Comparison of ENCODE assay signal across 8 mouse cellular contexts in genomic region chr19:29521637-29522435, GRCm38 (mm10). TPM values are rescaled to one million over a fixed set of nuclear protein-coding genes. Genes with fewer than 3 reads are reported as not detected.
A peak's percentile ranks its signal among the peaks of the same experiment; 100 is the strongest.
DNase-seq lines count a peak whose midpoint lies in the region; ATAC-seq and TF ChIP-seq lines count a peak whose summit lies in the region.

Gene Ric1 (plus strand): TSS chr19:29522282.

- H3K4me2 ChIP-seq in embryonic facial prominence, embryonic 15.5 days (replicated peaks), result peak within 1 kb of the TSS; percentile 53
- H3K4me2 ChIP-seq in limb, embryonic 14.5 days (replicated peaks; ENCODE audit: low read depth, low read length, severe bottlenecking), result peak within 1 kb of the TSS; percentile 79
- H3K4me2 ChIP-seq in midbrain, embryonic 16.5 days (ENCODE audit: low read length), result peak within 1 kb of the TSS; percentile 96

- TF ChIP-seq CTCF in bone marrow macrophage, adult 2 months (IDR thresholded peaks at IDR 0.05; ENCODE audit: low read depth, low read length), result no peak
- TF ChIP-seq CTCF in spleen, adult 2 months (IDR thresholded peaks at IDR 0.05; ENCODE audit: extremely low read depth, insufficient read depth, insufficient read length, insufficient replicate concordance), result no peak

- peak within 1 kb of the TSS; percentile 91 for H3K27ac ChIP-seq in bone marrow macrophage, adult 2 months (ENCODE audit: insufficient read depth, low read depth, low read length)
- H3K27ac ChIP-seq in embryonic facial prominence, embryonic 15.5 days (replicated peaks), result peak within 1 kb of the TSS; percentile 96
- peak within 1 kb of the TSS; percentile 94 for H3K27ac ChIP-seq in limb, embryonic 14.5 days (replicated peaks; ENCODE audit: low read depth, low read length)
- H3K27ac ChIP-seq in midbrain, embryonic 16.5 days (ENCODE audit: low read length), result peak within 1 kb of the TSS; percentile 91
- H3K27ac ChIP-seq in spleen, adult 2 months (ENCODE audit: insufficient read depth, low read length), result peak within 1 kb of the TSS; percentile 98

- H3K4me1 ChIP-seq in bone marrow macrophage, adult 2 months (ENCODE audit: control insufficient read depth, insufficient read depth, low read length), result peaks cover 15% of the 10 kb centered on the region
- peaks cover 9% of the 10 kb centered on the region for H3K4me1 ChIP-seq in embryonic facial prominence, embryonic 15.5 days
- H3K4me1 ChIP-seq in limb, embryonic 14.5 days (ENCODE audit: control insufficient read depth, insufficient read depth, low read length), result peaks cover 17% of the 10 kb centered on the region
- peaks cover 14% of the 10 kb centered on the region for H3K4me1 ChIP-seq in midbrain, embryonic 16.5 days (ENCODE audit: control insufficient read depth, insufficient read depth, low read length)
- peaks cover 4% of the 10 kb centered on the region for H3K4me1 ChIP-seq in spleen, adult 2 months (ENCODE audit: control insufficient read depth, insufficient read depth, insufficient read length)

- WGBS in embryonic facial prominence, embryonic 15.5 days, result under 1% methylated on average over 72 of the region's 80 CpGs
- 3% methylated on average over 52 of the region's 80 CpGs for WGBS in limb, embryonic 14.5 days
- WGBS in midbrain, embryonic 16.5 days, result under 1% methylated on average over 63 of the region's 80 CpGs
- 2% methylated on average over 78 of the region's 80 CpGs for WGBS in spleen, adult 2 months

- H3K4me3 ChIP-seq in bone marrow macrophage, adult 2 months (ENCODE audit: insufficient read depth, low read length), result peak within 1 kb of the TSS; percentile 76
- peak within 1 kb of the TSS; percentile 94 for H3K4me3 ChIP-seq in embryonic facial prominence, embryonic 15.5 days (replicated peaks)
- H3K4me3 ChIP-seq in limb, embryonic 14.5 days (replicated peaks; ENCODE audit: low read length), result peak within 1 kb of the TSS; percentile 87
- H3K4me3 ChIP-seq in midbrain, embryonic 16.5 days (ENCODE audit: low read depth, low read length), result peak within 1 kb of the TSS; percentile 88
- peak within 1 kb of the TSS; percentile 100 for H3K4me3 ChIP-seq in spleen, adult 2 months (ENCODE audit: extremely low read depth, insufficient read depth, insufficient read length)

- TF ChIP-seq POLR2A in bone marrow macrophage, adult 2 months (IDR thresholded peaks at IDR 0.05; ENCODE audit: borderline replicate concordance, low read depth, low read length), result no peak
- peak; percentile 85; the same call in 1 of the 2 replicates for TF ChIP-seq POLR2A in limb, embryonic 14.5 days (IDR thresholded peaks at IDR 0.05; ENCODE audit: borderline replicate concordance, extremely low read depth, insufficient read depth, insufficient read length)
- peak; percentile 26 for TF ChIP-seq POLR2A in spleen, adult 2 months (IDR thresholded peaks at IDR 0.05; ENCODE audit: low read depth, low read length)

- H3K9ac ChIP-seq in embryonic facial prominence, embryonic 15.5 days, result peak within 1 kb of the TSS; percentile 91
- H3K9ac ChIP-seq in limb, embryonic 14.5 days (ENCODE audit: low read depth, low read length, severe bottlenecking), result peak within 1 kb of the TSS; percentile 92
- peak within 1 kb of the TSS; percentile 92 for H3K9ac ChIP-seq in midbrain, embryonic 16.5 days (ENCODE audit: low read depth, low read length)

- no peaks in the 10 kb centered on the region for H3K27me3 ChIP-seq in embryonic facial prominence, embryonic 15.5 days
- H3K27me3 ChIP-seq in limb, embryonic 14.5 days (ENCODE audit: control insufficient read depth, insufficient read depth, low read length), result no peaks in the 10 kb centered on the region
- H3K27me3 ChIP-seq in midbrain, embryonic 16.5 days (ENCODE audit: control insufficient read depth, insufficient read depth, low read depth, low read length), result no peaks in the 10 kb centered on the region
- no peaks in the 10 kb centered on the region; the same call in 1 of the 2 replicates for H3K27me3 ChIP-seq in spleen, adult 2 months (ENCODE audit: control insufficient read depth, insufficient read depth, low read length)

- no peaks in the 10 kb centered on the region for H3K9me3 ChIP-seq in embryonic facial prominence, embryonic 15.5 days (replicated peaks)
- H3K9me3 ChIP-seq in limb, embryonic 14.5 days (ENCODE audit: control insufficient read depth, low read length), result no peaks in the 10 kb centered on the region
- H3K9me3 ChIP-seq in midbrain, embryonic 16.5 days (replicated peaks; ENCODE audit: control insufficient read depth, low read length, poor library complexity, severe bottlenecking), result no peaks in the 10 kb centered on the region

- peak; percentile 85 to 91 for DNase-seq in B cell, adult 2 months
- peak; percentile 91 for DNase-seq in heart, adult 9 months (ENCODE audit: low spot score in 2 of 2)
- DNase-seq in kidney, adult 9 months, result peak; percentile 87
- peak; percentile 87 for DNase-seq in limb, embryonic 14.5 days (ENCODE audit: low spot score)
- peak; percentile 62 to 80 for DNase-seq in spleen, adult 2 months (ENCODE audit: low read depth in 1 of 2, low spot score in 2 of 2)

- no peaks in the 10 kb centered on the region for H3K36me3 ChIP-seq in embryonic facial prominence, embryonic 15.5 days
- H3K36me3 ChIP-seq in limb, embryonic 14.5 days (ENCODE audit: control insufficient read depth, insufficient read depth, low read length), result no peaks in the 10 kb centered on the region; the same call in 1 of the 2 replicates
- H3K36me3 ChIP-seq in midbrain, embryonic 16.5 days (ENCODE audit: control insufficient read depth, insufficient read depth, low read length), result no peaks in the 10 kb centered on the region
- H3K36me3 ChIP-seq in spleen, adult 2 months (ENCODE audit: control insufficient read depth, insufficient read depth, low read length), result no peaks in the 10 kb centered on the region; the same call in 1 of the 2 replicates

- peak; percentile 98 for ATAC-seq in embryonic facial prominence, embryonic 15.5 days (ENCODE audit: insufficient number of reproducible peaks, low FRiP score, low TSS enrichment, low read depth)
- ATAC-seq in limb, embryonic 14.5 days (ENCODE audit: low FRiP score, low read depth), result peak; percentile 96
- peak; percentile 99 for ATAC-seq in midbrain, embryonic 16.5 days

RNA-seq across cellular contexts. Expression of gene Ric1, which starts in this region (rescaled TPM):
- 22.5 and 23.1 TPM in 2 replicates for polyA plus RNA-seq in bone marrow macrophage, adult 2 months (2012; ENCODE audit: insufficient read depth, insufficient read length, missing spikeins)
- 20.1 and 20.3 TPM in 2 replicates for polyA plus RNA-seq in embryonic facial prominence, embryonic 15.5 days (2015; fragmentation: Nextera tagmentation; extraction: Ambion mirVana)
- polyA plus RNA-seq in limb, embryonic 14.5 days (2012; rRNA removed), result 31.4 and 35.7 TPM in 2 replicates
- 22.7 and 27.8 TPM in 2 replicates for polyA plus RNA-seq in limb, embryonic 14.5 days (2014; fragmentation: Nextera tagmentation; extraction: Ambion mirVana)
- polyA plus RNA-seq in midbrain, embryonic 16.5 days (2015; fragmentation: Nextera tagmentation; extraction: Ambion mirVana), result 12.4 and 12.6 TPM in 2 replicates
- polyA plus RNA-seq in spleen, adult 2 months (2012; rRNA removed), result 6.7 and 8.4 TPM in 2 replicates

Comparison
In these comparisons a context has a peak if more than half of its experiments do, and no peak if none do; other contexts are left out.
1. Peak in every context shown above with its lines: DNase-seq, ATAC-seq, H3K4me3 ChIP-seq and H3K27ac ChIP-seq.